Mouse (Mus musculus): Measurements from ENCODE around the gene Ap1g1.

GRCm38 (mm10) chr8:109773154-109773553, 5.2 kb upstream of the Ap1g1 start:
- TF ChIP-seq POLR2A (IDR thresholded peaks at IDR 0.05; ENCODE audit: extremely low read depth, insufficient read depth, low read length) (no peak), CTCF (IDR thresholded peaks at IDR 0.05; ENCODE audit: extremely low read depth, insufficient read depth, low read length) (no peak)
